Mouse (Mus musculus): ENCODE data around the gene Spsb1. TPM values are rescaled to one million over a fixed set of nuclear protein-coding genes. Genes with fewer than 3 reads are reported as not detected.

The Spsb1 gene
- total RNA-seq (2021) = 1 to 10 TPM; 5.7 to 8.7 TPM
- long read RNA-seq, experiment 1, partial matches to known transcripts = 1 of 2 reads
- long read RNA-seq, experiment 1, other reads (novel, unspliced or antisense) = 0 of 2 reads
- long read RNA-seq, experiment 2, partial matches to known transcripts = 0 of 2 reads
- long read RNA-seq, experiment 2, other reads (novel, unspliced or antisense) = 0 of 2 reads

DNA sequence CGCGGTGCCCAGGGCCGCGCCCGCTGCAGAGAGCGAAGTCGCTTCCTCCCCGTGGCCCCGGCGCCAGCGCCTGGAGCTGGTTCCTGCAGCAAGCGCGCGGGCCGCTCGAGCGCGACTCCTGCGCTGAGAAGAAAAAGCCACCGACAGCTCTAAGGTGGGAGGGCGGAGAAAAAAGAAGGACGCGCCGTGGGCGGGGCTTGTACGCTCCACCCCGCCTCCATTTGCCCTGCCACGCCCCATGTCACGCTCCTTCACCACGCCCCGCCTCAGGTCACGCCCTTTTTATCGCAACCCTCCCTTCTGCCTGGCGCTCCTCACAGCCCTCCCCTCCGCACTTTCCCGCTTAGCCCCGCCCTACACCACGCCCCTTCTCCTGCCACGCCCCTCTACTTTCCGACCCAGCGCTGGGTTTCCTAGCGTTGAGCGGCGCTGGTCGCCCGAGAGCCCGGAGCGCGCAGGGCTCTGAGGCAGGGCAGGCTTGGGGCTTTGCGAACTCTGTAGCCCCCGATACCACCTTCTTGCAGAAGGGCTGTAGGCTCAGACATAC lies at the start of gene Spsb1:
Gene Spsb1, minus strand, starts transcription at position 151 of the 547 bp plus-strand sequence.
- peak; percentile 98 to 99 for DNase-seq
- intact Hi-C loops (cut with DNase I) = loop anchor here (2.0 to 5.0 kb wide), 2 partner anchors 64 to 203 kb away; no protein-coding TSS in a partner anchor

DNA sequence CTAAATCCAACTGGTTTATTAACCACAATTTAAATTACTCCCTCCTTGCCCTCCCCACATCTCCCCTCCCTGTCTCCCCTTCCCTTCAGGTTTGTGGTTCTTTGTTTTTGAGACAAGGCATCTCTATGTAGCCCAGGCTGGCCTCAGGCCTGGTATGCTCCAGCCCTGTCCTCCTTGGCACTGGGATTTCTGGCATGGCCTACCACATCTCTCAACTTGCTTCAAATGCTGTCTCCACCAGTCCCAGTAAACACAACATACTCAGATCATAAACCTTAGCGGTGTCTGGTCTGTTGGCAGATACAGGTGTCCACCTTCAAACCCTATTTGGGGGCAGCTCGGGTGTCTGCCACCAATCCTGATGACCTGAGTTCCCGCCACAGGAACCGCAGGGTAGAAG lies 48.8 kb upstream of the Spsb1 start:
- no peak for DNase-seq
- intact Hi-C loops (cut with DNase I) = no loop called here

DNA sequence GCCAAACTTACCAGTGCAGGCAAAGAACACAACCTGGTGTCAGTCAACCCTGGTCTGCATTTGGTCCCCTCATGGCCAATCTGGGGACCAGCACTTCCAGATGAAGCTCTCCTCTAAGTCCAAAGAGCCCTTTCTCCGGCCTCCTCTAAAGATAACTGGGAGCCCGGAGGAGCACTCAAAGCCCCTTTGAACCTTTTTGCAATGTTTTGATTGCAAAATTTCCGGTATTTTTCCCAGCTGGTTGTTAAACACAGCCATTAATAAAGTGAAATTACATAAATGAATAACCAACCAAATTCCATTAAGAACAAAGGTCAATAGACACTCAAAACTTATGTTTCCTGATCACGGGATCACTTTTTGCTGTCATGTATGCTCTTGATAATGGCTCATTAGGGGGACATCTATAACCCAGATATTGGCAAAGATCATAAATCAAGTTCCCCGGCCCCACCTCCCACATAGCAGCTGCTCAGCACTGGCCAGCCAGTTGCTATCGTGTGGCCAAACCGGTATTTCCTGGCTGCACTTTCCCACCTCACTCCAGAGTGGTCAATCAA lies 48.3 kb upstream of the Spsb1 start:
- intact Hi-C loops (cut with DNase I) = no loop called here
- DNase-seq = peak in 1 of 2 experiments; percentile 50

DNA sequence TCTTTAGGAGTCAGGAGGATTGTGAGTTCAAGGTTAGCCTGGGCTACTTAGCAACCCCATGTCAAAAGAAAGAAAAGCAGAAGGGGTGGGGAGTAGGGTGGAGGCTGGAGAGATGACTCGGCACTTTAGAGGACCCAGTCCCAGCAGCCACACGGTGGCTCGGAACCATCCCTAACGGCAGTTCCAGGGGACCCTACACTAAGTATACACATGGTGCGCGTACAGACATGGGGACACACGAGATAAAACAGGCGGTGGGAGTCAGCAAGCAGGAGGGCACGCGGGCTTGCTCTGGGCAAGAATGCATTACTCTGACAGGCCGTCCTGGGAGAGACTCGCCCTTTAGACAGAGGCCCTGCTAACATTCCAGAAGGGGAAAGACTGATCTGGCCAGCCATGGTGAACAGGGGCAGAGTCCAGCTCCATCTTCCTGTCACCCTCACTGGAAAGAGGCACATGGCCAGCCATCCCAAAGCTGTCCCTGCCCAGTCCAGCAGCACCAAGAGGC lies 47.2 kb upstream of the Spsb1 start:
- intact Hi-C loops (cut with DNase I) = no loop called here
- DNase-seq = peak in 1 of 2 experiments; percentile 45

- no peak for DNase-seq
- intact Hi-C loops (cut with DNase I) = no loop called here
These were observed 46.5 kb upstream of the Spsb1 start for GRCm38 (mm10) chr4:150001221-150001860.

DNA sequence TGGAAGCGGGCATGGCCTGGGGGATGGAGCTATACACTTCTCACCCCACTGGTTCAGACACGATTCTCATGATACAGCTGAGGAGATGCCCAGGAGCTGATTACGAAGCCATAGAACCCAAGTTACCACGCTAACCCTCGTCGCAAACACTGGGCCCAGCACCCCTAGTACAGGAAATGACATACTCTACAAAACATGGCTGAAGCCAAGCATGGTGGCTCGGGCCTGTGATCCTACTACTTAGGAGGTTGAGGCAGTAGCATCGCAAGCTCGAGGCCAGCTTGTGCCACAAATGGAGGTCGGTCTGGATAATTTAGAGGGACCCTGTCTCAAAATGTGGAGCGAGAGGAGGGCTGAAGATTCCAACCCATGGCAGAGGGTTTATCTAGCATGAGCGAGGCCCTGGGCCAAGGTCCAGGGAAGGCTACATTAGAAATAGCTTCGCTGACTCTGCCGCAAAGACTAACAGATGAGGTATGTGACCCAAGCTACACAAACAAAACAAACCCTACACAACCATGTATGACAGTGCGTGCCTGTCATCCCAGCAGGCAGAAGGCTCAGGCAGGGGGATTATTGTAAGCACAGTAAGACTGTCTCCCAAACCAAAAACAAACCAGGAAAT lies 45.2 kb upstream of the Spsb1 start:
- peak in 1 of 2 experiments; percentile 20 for DNase-seq
- intact Hi-C loops (cut with DNase I) = no loop called here

- peak in 1 of 2 experiments; percentile 30 for DNase-seq
These were observed 44.7 kb upstream of the Spsb1 start for GRCm38 (mm10) chr4:149999510-149999900.

GRCm38 (mm10) chr4:149998786-149999509 lies 44.1 kb upstream of the Spsb1 start:
- intact Hi-C loops (cut with DNase I) = no loop called here
- DNase-seq = peak; percentile 68 to 74

More at GRCm38 (mm10) chr4:149999510-149999900, 44.7 kb upstream of the Spsb1 start:
- intact Hi-C loops (cut with DNase I) = no loop called here

GRCm38 (mm10) chr4:149997999-149998398 lies 43.2 kb upstream of the Spsb1 start:
- peak; percentile 35 to 40 for DNase-seq
- intact Hi-C loops (cut with DNase I) = no loop called here

- peak in 1 of 2 experiments; percentile 15 for DNase-seq
- intact Hi-C loops (cut with DNase I) = no loop called here
These were observed 41.6 kb upstream of the Spsb1 start for GRCm38 (mm10) chr4:149996440-149996839.

DNA sequence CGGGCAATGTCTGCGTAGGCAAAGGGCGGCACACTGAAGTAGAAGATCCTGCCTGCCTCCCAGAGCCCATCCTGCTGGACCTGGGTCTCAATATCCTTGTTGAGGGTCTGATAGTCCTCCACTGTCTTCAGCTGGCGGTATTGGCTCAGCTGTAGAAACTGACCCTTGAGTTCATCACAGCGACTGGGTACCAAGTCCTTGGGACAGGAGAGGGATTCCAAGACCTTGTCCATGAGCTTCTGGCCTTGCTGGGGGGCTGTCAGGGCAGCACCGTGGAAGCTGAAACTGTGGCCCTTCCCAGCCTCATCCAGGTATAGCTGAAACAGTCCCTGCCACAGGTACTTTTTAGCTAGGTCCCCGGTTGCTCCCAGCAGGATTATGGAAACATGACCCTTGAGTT lies 41.1 kb upstream of the Spsb1 start:
- intact Hi-C loops (cut with DNase I) = no loop called here
- DNase-seq = peak in 1 of 2 experiments; percentile 20

- no peak for DNase-seq
- intact Hi-C loops (cut with DNase I) = no loop called here
These were observed 39.4 kb upstream of the Spsb1 start for GRCm38 (mm10) chr4:149994218-149994617.

- no peak for DNase-seq
- intact Hi-C loops (cut with DNase I) = no loop called here
These were observed 37.8 kb upstream of the Spsb1 start for GRCm38 (mm10) chr4:149992670-149993032.

GRCm38 (mm10) chr4:149991755-149992669 lies 37.2 kb upstream of the Spsb1 start:
- intact Hi-C loops (cut with DNase I) = no loop called here
- DNase-seq = peak in 1 of 2 experiments; percentile 16

- no peak for DNase-seq
- intact Hi-C loops (cut with DNase I) = no loop called here
These were observed 36.3 kb upstream of the Spsb1 start for GRCm38 (mm10) chr4:149990954-149991633.

DNA sequence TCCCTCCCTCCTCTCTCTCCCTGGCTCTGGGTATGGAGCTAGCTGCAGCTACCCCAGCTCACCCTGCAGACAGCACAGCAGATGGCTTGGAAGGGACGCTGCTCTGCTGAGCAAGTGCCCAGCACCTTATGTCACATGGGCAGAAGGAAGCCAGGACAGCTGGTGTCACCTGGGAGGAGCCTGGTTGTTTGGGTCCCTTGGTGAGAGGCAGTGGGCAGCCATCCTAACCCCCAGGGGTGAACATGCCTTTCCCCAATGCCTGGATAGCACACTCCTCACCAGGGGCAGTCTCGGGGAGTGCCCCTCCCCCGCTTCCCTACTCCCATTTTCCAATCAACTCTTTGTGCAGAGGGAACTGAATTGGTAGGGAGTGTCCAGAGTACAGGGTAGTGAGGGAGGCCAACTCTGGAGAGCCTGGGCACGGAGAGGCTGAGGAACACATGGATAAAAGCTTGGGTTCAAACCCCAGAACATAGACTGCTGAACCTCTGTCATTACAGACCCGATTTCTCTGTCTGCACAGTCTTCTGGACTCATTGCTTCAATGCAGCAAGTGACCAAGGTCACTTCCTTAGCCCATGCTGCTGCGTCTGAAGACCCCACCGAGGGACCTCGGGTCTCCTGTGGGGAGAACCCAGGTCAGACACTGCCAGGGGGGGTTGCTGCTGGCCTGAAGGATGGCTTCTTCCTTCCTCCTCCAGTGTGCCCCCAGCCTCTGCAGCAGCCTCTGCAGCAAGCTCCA lies 35.5 kb upstream of the Spsb1 start:
- DNase-seq = peak; percentile 62 to 66
- intact Hi-C loops (cut with DNase I) = no loop called here

- intact Hi-C loops (cut with DNase I) = no loop called here
- DNase-seq = peak; percentile 76 to 88
These were observed 34.2 kb upstream of the Spsb1 start for GRCm38 (mm10) chr4:149988931-149989556.

Data from gastrocnemius, postnatal 36 days (tissue).